Mouse (Mus musculus) forebrain, embryonic 12.5 days (tissue): ENCODE measurements around the gene Smim20. TPM values are rescaled to one million over a fixed set of nuclear protein-coding genes. Genes with fewer than 3 reads are reported as not detected.

Source experiments
- ATAC-seq: fragments of 200-750 bp; cut with Nextera tagmentation; 2 replicates; pipeline ENCODE4 v1.8.0; 2017; ENCODE audit warnings: moderate TSS enrichment; ENCODE audit not compliant: low FRiP score
- H3K27ac ChIP-seq: fragments of 300-500 bp; sonication (generic); 2 replicates; pipeline ENCODE4 v1.5.1; 2016; ENCODE audit warnings: mild to moderate bottlenecking
- H3K27me3 ChIP-seq: fragments of 300-500 bp; sonication (generic); 2 replicates; pipeline ENCODE4 v1.6.1; 2016; ENCODE audit warnings: mild to moderate bottlenecking
- H3K36me3 ChIP-seq: fragments of 300-500 bp; sonication (generic); replicated peaks from 2 replicates; pipeline ENCODE4 v1.6.1; 2016; ENCODE audit warnings: mild to moderate bottlenecking
- H3K4me1 ChIP-seq: fragments of 300-500 bp; sonication (generic); 2 replicates; pipeline ENCODE4 v1.6.1; 2016
- H3K4me2 ChIP-seq: fragments of 300-500 bp; sonication (generic); 2 replicates; pipeline ENCODE4 v1.6.1; 2016; ENCODE audit warnings: mild to moderate bottlenecking, moderate library complexity
- H3K4me3 ChIP-seq: fragments of 300-500 bp; sonication (generic); replicated peaks from 2 replicates; pipeline ENCODE4 v1.5.1; 2016; ENCODE audit warnings: mild to moderate bottlenecking
- H3K9ac ChIP-seq: fragments of 300-500 bp; sonication (generic); 2 replicates; pipeline ENCODE4 v1.6.1; 2016; ENCODE audit warnings: mild to moderate bottlenecking
- H3K9me3 ChIP-seq: fragments of 300-500 bp; sonication (generic); 2 replicates; pipeline ENCODE4 v1.6.1; 2016
- WGBS: fragments of 180-500 bp; shearing (Covaris S2); methylation state at CpG from one replicate; pipeline ENCODE4 v1.1.7; 2016; 5-methylcytosine and 5-hydroxymethylcytosine counted together
- polyA plus RNA-seq: library from polyadenylated mRNA; unstranded; fragments of >200 nt; fragmentation: Nextera tagmentation; extraction: Ambion mirVana; gene quantifications from 2 replicates; pipeline ENCODE4 v1.2.1, GENCODE M21; 2016

Smim20 gene
- polyA plus RNA-seq, 1 experiment from 2014 or later, result 59.1 TPM

GRCm38 (mm10) chr5:53289438-53289837 lies 22.6 kb downstream of the Smim20 start:
- 25% methylated on average over 9 of the region's 9 CpGs for WGBS
- no peaks in the 10 kb centered on the region for H3K9me3 ChIP-seq
- ATAC-seq, result no peak

GRCm38 (mm10) chr5:53294627-53295026 lies 27.7 kb downstream of the Smim20 start:
- WGBS, result 73% methylated on average over 5 of the region's 5 CpGs
- Histone ChIP-seq H3K9me3 (no peaks in the 10 kb centered on the region), H3K4me1 (no peaks in the 10 kb centered on the region; the same call in 1 of the 2 replicates), H3K4me2 (no peak overlapping the region), H3K27me3 (no peaks in the 10 kb centered on the region), H3K9ac (no peak overlapping the region), H3K36me3 (no peaks in the 10 kb centered on the region), H3K27ac (no peak overlapping the region), H3K4me3 (no peak overlapping the region)
- ATAC-seq, result no peak

More at GRCm38 (mm10) chr5:53289438-53289837, 22.6 kb downstream of the Smim20 start:
- Histone ChIP-seq H3K9ac (no peak overlapping the region), H3K4me1 (peaks cover 5% of the 10 kb centered on the region; the same call in 1 of the 2 replicates), H3K4me2 (no peak overlapping the region), H3K4me3 (no peak overlapping the region), H3K27me3 (peaks cover 8% of the 10 kb centered on the region; the same call in 1 of the 2 replicates), H3K27ac (no peak overlapping the region), H3K36me3 (no peaks in the 10 kb centered on the region)

- 87% methylated on average over 4 of the region's 4 CpGs for WGBS
- Histone ChIP-seq H3K9ac (no peak overlapping the region), H3K4me3 (no peak overlapping the region)
Observed at GRCm38 (mm10) chr5:53296961-53297360, 30.1 kb downstream of the Smim20 start.

GRCm38 (mm10) chr5:53301496-53301895 lies 34.6 kb downstream of the Smim20 start:
- no peak overlapping the region for H3K4me2 ChIP-seq
- no peak overlapping the region for H3K27ac ChIP-seq
- no peaks in the 10 kb centered on the region for H3K36me3 ChIP-seq
- H3K4me3 ChIP-seq, result no peak overlapping the region
- no peaks in the 10 kb centered on the region for H3K27me3 ChIP-seq
- H3K9me3 ChIP-seq, result no peaks in the 10 kb centered on the region
- WGBS, result 78% methylated on average over 8 of the region's 8 CpGs
- H3K9ac ChIP-seq, result no peak overlapping the region
- 0 out of 2 replicates have a peak, but pooled peaks have one; percentile 11 for ATAC-seq
- H3K4me1 ChIP-seq, result no peaks in the 10 kb centered on the region

More at GRCm38 (mm10) chr5:53296961-53297360, 30.1 kb downstream of the Smim20 start:
- Histone ChIP-seq H3K9me3 (no peaks in the 10 kb centered on the region), H3K27me3 (no peaks in the 10 kb centered on the region), H3K4me1 (no peaks in the 10 kb centered on the region), H3K4me2 (no peak overlapping the region), H3K36me3 (no peaks in the 10 kb centered on the region), H3K27ac (no peak overlapping the region)
- ATAC-seq, result no peak

- 73% methylated on average over 10 of the region's 10 CpGs for WGBS
- ATAC-seq, result no peak
- no peaks in the 10 kb centered on the region for H3K27me3 ChIP-seq
Observed at GRCm38 (mm10) chr5:53302895-53303670, 36.2 kb downstream of the Smim20 start.

DNA sequence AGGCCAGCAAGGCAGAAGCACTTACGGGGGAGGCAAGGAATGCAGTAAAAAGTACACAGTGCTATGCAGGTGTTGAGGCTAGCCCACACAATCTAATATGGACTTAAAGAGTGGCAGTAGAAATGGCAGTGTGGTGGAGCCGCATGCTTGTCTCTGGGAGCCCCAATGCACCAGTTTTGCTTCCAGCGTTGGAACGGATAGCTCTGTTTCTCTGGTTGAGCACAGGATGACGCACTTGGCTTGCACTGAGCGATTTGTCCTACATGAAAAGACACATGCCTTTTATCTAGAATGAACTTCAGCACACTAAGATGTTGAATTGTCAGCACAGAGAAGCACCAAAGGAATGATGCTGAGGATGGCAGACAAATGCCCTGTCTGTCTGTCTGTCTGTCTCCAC lies 37.1 kb downstream of the Smim20 start:
- H3K27me3 ChIP-seq, result no peaks in the 10 kb centered on the region
- no peaks in the 10 kb centered on the region for H3K9me3 ChIP-seq
- no peaks in the 10 kb centered on the region for H3K36me3 ChIP-seq
- H3K9ac ChIP-seq, result no peak overlapping the region
- H3K4me2 ChIP-seq, result no peak overlapping the region
- no peak overlapping the region for H3K4me3 ChIP-seq
- no peak for ATAC-seq
- H3K4me1 ChIP-seq, result no peaks in the 10 kb centered on the region
- 93% methylated on average over 6 of the region's 6 CpGs for WGBS
- H3K27ac ChIP-seq, result no peak overlapping the region

More at GRCm38 (mm10) chr5:53302895-53303670, 36.2 kb downstream of the Smim20 start:
- H3K4me3 ChIP-seq, result no peak overlapping the region
- H3K9me3 ChIP-seq, result no peaks in the 10 kb centered on the region
- H3K36me3 ChIP-seq, result no peaks in the 10 kb centered on the region
- no peak overlapping the region for H3K4me2 ChIP-seq
- no peak overlapping the region for H3K27ac ChIP-seq
- H3K9ac ChIP-seq, result no peak overlapping the region
- no peaks in the 10 kb centered on the region for H3K4me1 ChIP-seq

GRCm38 (mm10) chr5:53304936-53305335 lies 38.1 kb downstream of the Smim20 start:
- WGBS, result 74% methylated on average over 4 of the region's 4 CpGs
- no peak overlapping the region for H3K4me3 ChIP-seq
- no peak for ATAC-seq
- no peaks in the 10 kb centered on the region for H3K9me3 ChIP-seq
- H3K9ac ChIP-seq, result no peak overlapping the region
- H3K4me2 ChIP-seq, result no peak overlapping the region
- no peaks in the 10 kb centered on the region for H3K4me1 ChIP-seq
- no peaks in the 10 kb centered on the region for H3K36me3 ChIP-seq
- H3K27ac ChIP-seq, result no peak overlapping the region
- no peaks in the 10 kb centered on the region for H3K27me3 ChIP-seq

- Histone ChIP-seq H3K4me2 (no peak overlapping the region), H3K36me3 (no peaks in the 10 kb centered on the region), H3K27me3 (no peaks in the 10 kb centered on the region), H3K4me3 (no peak overlapping the region), H3K9me3 (no peaks in the 10 kb centered on the region), H3K9ac (no peak overlapping the region), H3K4me1 (no peaks in the 10 kb centered on the region), H3K27ac (no peak overlapping the region)
- ATAC-seq, result no peak
- 88% methylated on average over 3 of the region's 3 CpGs for WGBS
Observed at GRCm38 (mm10) chr5:53306864-53307263, 40.0 kb downstream of the Smim20 start.

DNA sequence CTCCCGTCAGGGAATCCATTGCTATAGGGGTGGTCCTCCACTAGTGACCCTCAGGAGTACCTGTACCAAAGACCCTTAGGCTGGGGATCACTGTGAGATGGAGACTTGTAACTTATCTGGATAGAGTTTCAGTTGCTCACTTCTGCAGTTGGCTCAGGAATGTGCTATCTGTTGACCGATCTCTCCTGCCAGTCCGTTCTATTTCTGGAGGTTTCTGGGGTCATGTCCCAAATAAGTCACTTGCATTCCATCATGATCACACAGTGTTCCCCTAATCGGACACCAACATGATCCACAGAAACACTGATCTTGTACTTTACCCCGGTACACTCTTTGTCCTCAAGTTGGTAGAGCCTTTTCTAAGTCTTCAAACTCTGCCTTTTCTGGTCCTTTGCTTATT lies 40.6 kb downstream of the Smim20 start:
- Histone ChIP-seq H3K9ac (no peak overlapping the region), H3K4me3 (no peak overlapping the region), H3K27ac (no peak overlapping the region), H3K4me1 (no peaks in the 10 kb centered on the region), H3K36me3 (no peaks in the 10 kb centered on the region), H3K4me2 (no peak overlapping the region), H3K9me3 (no peaks in the 10 kb centered on the region), H3K27me3 (no peaks in the 10 kb centered on the region)
- ATAC-seq, result no peak
- 91% methylated on average over 5 of the region's 5 CpGs for WGBS

GRCm38 (mm10) chr5:53314404-53315167 lies 47.7 kb downstream of the Smim20 start:
- no peaks in the 10 kb centered on the region for H3K27me3 ChIP-seq
- no peaks in the 10 kb centered on the region for H3K36me3 ChIP-seq
- no peak overlapping the region for H3K27ac ChIP-seq
- no peak for ATAC-seq
- WGBS, result 91% methylated on average over 13 of the region's 13 CpGs
- H3K9me3 ChIP-seq, result no peaks in the 10 kb centered on the region
- H3K4me3 ChIP-seq, result no peak overlapping the region
- no peaks in the 10 kb centered on the region for H3K4me1 ChIP-seq
- H3K4me2 ChIP-seq, result no peak overlapping the region
- no peak overlapping the region for H3K9ac ChIP-seq

DNA sequence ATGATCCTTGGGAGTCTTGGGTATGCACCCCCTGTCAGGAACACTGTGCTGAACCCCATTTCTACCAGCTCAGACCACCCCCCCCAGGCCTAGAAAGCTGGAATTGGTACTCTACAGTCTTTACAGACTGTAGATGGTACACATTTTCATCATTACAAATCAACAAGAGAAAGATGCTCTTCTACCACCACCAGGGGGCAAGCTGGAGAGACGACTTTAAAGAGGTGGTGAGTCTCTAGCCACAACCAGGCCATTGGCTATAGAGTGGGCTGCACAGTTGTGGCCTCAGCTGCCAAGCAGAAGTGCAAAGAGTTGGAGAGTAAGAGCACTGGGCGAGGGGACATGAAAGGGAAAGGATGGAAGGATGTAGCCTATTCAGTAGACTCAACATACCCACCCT lies 48.9 kb downstream of the Smim20 start:
- H3K9me3 ChIP-seq, result no peaks in the 10 kb centered on the region
- H3K4me1 ChIP-seq, result peaks cover 3% of the 10 kb centered on the region; the same call in 1 of the 2 replicates
- no peak for ATAC-seq
- WGBS, result 58% methylated on average over 2 of the region's 2 CpGs
- no peak overlapping the region for H3K4me2 ChIP-seq
- no peak overlapping the region for H3K27ac ChIP-seq
- no peak overlapping the region for H3K4me3 ChIP-seq
- no peaks in the 10 kb centered on the region for H3K36me3 ChIP-seq
- no peaks in the 10 kb centered on the region for H3K27me3 ChIP-seq
- no peak overlapping the region for H3K9ac ChIP-seq

- whole genome bisulfite sequencing, result 88% methylated on average over 3 of the region's 3 CpGs
- Histone ChIP-seq H3K4me2 (no peak overlapping the region), H3K27me3 (no peaks in the 10 kb centered on the region), H3K9me3 (no peaks in the 10 kb centered on the region), H3K27ac (no peak overlapping the region), H3K4me1 (peaks cover 3% of the 10 kb centered on the region; the same call in 1 of the 2 replicates), H3K36me3 (no peaks in the 10 kb centered on the region), H3K9ac (no peak overlapping the region), H3K4me3 (no peak overlapping the region)
- no peak for ATAC-seq
Observed at GRCm38 (mm10) chr5:53317396-53317795, 50.5 kb downstream of the Smim20 start.
